Mouse (Mus musculus) intestine, embryonic 16.5 days (tissue): Measurements from ENCODE around the gene Chsy1. TPM values are rescaled to one million over a fixed set of nuclear protein-coding genes. Genes with fewer than 3 reads are reported as not detected.
A peak's percentile ranks its signal among the peaks of the same experiment; 100 is the strongest.
"Not testable (repeated sequence)": the region's sequence is repeated elsewhere in the genome, so short reads cannot be mapped to it uniquely, and the experiment has no call there.

ENCODE experiments used
- ATAC-seq: fragments of 200-750 bp; cut with Nextera tagmentation; 2 replicates; pipeline ENCODE4 v1.8.0; 2017; ENCODE audit warnings: moderate TSS enrichment, moderate library complexity
- H3K27ac ChIP-seq: fragments of 300-500 bp; sonication (generic); 2 replicates; pipeline ENCODE4 v1.5.1; 2014; ENCODE audit warnings: mild to moderate bottlenecking, low read length
- H3K27me3 ChIP-seq: fragments of 300-500 bp; sonication (generic); replicated peaks from 2 replicates; pipeline ENCODE4 v1.6.1; 2014; ENCODE audit warnings: low read length, control low read depth, mixed read lengths; ENCODE audit not compliant: control insufficient read depth, insufficient read depth
- H3K36me3 ChIP-seq: fragments of 300-500 bp; sonication (generic); 2 replicates; pipeline ENCODE4 v1.6.1; 2014; ENCODE audit warnings: low read length, control low read depth; ENCODE audit not compliant: control insufficient read depth, insufficient read depth
- H3K4me1 ChIP-seq: fragments of 300-500 bp; sonication (generic); 2 replicates; pipeline ENCODE4 v1.6.1; 2014; ENCODE audit warnings: low read length, control low read depth, mixed read lengths; ENCODE audit not compliant: control insufficient read depth, insufficient read depth
- H3K4me2 ChIP-seq: fragments of 300-500 bp; sonication (generic); 2 replicates; pipeline ENCODE4 v1.6.1; 2014; ENCODE audit warnings: low read depth, low read length, control low read depth
- H3K4me3 ChIP-seq: fragments of 300-500 bp; sonication (generic); 2 replicates; pipeline ENCODE4 v1.5.1; 2014; ENCODE audit warnings: mild to moderate bottlenecking, low read length
- H3K9ac ChIP-seq: fragments of 300-500 bp; sonication (generic); 2 replicates; pipeline ENCODE4 v1.6.1; 2014; ENCODE audit warnings: low read depth, low read length
- H3K9me3 ChIP-seq: fragments of 300-500 bp; sonication (generic); 2 replicates; pipeline ENCODE4 v1.6.1; 2016; ENCODE audit warnings: low read length, control low read depth; ENCODE audit not compliant: control insufficient read depth
- WGBS: fragments of 180-500 bp; shearing (Covaris S2); extraction: QIAGEN DNeasy Blood & Tissue Kit; methylation state at CpG from one replicate; pipeline ENCODE4 v1.1.7; 2014; 5-methylcytosine and 5-hydroxymethylcytosine counted together
- polyA plus RNA-seq: library from polyadenylated mRNA; unstranded; fragments of >200 nt; fragmentation: Nextera tagmentation; extraction: Ambion mirVana; gene quantifications from 2 replicates; pipeline ENCODE4 v1.2.1, GENCODE M21; 2015

Gene Chsy1
- polyA plus RNA-seq, 1 experiment from 2014 or later: 7.0 TPM

DNA sequence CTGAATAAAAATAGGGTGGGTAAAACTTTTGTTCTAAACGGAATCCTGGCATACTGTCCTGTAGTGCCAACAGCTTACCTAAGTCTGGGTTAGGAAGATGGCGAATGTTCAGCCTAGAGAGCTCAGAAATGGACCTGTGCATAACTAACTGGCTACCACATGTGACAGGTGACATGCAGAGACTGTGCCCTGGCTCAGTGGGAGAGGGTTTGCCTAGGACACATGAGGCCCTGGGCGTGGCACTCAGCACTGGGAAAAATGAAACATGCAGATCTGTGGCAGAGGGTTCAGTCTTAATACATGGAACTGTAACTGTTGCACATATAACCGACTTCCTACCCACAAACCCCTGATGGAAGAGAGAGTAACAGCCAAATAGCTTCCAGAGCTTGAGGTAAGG is 74.7 kb downstream of the Chsy1 start:
- no peak overlapping the region for H3K27ac ChIP-seq
- H3K4me1 ChIP-seq: no peaks in the 10 kb centered on the region
- H3K9ac ChIP-seq: no peak overlapping the region
- H3K27me3 ChIP-seq: no peaks in the 10 kb centered on the region
- no peak for ATAC-seq
- WGBS: 85% methylated on average over 4 of the region's 4 CpGs
- no peaks in the 10 kb centered on the region for H3K9me3 ChIP-seq
- H3K4me2 ChIP-seq: no peak overlapping the region
- H3K36me3 ChIP-seq: no peaks in the 10 kb centered on the region
- H3K4me3 ChIP-seq: no peak overlapping the region

DNA sequence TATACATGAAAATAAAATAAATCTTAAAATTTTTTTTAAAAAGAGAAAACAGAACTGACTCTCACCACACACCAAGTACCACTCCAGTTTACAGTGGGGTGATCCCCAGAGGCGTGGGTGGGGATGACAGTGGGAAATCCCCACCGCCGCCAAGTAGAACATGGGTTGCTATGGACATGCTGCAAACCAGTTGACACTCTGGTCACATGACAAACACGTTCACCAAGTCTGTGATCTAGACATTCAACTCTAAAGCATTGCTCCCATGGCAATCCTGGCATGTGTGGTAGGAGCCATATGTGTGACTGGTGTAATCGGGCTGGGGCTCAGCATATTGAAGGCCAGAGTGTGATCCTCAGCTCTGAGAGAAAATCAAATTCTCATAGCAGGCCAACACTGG is 76.1 kb downstream of the Chsy1 start:
- no peak overlapping the region for H3K4me3 ChIP-seq
- H3K9me3 ChIP-seq: no peaks in the 10 kb centered on the region
- ATAC-seq: no peak
- no peak overlapping the region for H3K9ac ChIP-seq
- WGBS: 90% methylated on average over 5 of the region's 5 CpGs
- no peaks in the 10 kb centered on the region for H3K36me3 ChIP-seq
- no peak overlapping the region for H3K27ac ChIP-seq
- H3K4me1 ChIP-seq: no peaks in the 10 kb centered on the region
- H3K4me2 ChIP-seq: no peak overlapping the region
- H3K27me3 ChIP-seq: no peaks in the 10 kb centered on the region

DNA sequence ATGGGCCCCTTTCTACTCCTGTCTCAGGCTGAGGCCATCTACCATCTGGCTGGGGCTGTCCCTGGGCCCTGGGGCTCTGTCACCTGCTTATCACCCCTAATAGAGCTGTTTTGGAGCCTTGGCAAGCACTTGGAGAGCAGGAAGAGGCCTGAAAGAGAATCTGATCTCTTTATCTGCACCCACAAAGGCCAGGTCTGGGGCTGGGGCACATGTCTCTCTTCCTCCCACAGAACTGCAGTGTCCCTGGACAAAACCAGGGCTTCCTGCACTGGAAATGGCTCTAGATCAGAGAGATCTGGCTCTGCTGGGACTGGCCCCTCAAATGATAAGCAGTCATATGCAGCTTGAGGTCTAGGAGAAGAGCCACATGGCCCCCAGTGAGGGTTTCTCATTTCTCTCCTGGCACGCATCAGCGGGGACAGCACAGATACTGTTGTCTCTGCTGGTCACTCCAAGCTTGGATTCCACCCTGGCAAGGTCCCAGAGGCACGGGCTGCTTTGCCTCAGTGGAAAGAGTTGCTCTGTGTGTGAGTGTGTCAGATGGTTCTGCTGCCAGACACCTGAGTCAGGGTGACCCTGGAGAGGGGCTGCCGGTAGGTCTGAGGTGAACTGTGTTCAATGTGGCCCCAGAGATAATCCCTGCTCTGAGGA is 78.4 kb downstream of the Chsy1 start:
- no peak overlapping the region for H3K4me2 ChIP-seq
- H3K27ac ChIP-seq: no peak overlapping the region
- H3K27me3 ChIP-seq: no peaks in the 10 kb centered on the region
- 78% methylated on average over 4 of the region's 4 CpGs for WGBS
- no peaks in the 10 kb centered on the region for H3K4me1 ChIP-seq
- no peaks in the 10 kb centered on the region for H3K36me3 ChIP-seq
- no peak for ATAC-seq
- H3K4me3 ChIP-seq: no peak overlapping the region
- no peak overlapping the region for H3K9ac ChIP-seq
- H3K9me3 ChIP-seq: no peaks in the 10 kb centered on the region

DNA sequence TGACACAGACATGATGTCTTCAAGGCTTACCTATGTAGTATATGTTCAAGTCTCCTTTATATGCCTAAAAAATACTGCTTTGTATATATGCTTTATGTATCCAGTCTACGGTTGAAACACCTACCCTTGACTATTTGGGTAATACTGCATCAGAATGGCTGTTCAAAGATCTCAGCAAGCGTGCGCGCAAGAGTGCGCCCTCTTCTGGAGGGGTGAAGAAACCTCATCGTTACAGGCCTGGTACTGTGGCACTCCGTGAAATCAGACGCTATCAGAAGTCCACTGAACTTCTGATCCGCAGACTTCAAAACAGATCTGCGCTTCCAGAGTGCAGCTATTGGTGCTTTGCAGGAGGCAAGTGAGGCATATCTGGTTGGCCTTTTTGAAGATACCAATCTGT is 81.1 kb downstream of the Chsy1 start:
- not testable (repeated sequence) for H3K27ac ChIP-seq
- WGBS: 91% methylated on average over 10 of the region's 10 CpGs

DNA sequence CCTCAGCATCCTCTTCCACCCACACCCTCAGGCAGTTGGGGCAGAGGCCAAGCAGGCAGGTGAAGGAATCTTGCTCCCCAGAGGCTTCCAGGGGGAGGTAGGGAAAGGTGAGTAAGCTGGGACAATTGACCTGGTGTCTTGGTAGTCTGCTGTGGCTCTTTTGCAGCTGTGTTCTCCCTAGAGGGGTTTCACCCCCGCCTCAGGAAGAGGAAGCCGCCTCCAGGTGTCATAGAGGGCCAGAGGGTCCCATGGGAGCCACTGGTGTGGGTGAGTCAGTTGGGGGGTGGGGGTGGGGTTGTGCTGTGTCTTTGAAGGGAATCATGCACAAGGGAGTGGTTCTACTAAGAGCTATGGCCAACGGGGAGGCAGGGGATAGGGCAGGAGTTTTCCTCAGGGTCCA is 85.2 kb downstream of the Chsy1 start:
- no peaks in the 10 kb centered on the region for H3K36me3 ChIP-seq
- WGBS: 74% methylated on average over 3 of the region's 3 CpGs
- H3K4me1 ChIP-seq: no peaks in the 10 kb centered on the region
- no peak overlapping the region for H3K4me3 ChIP-seq
- H3K9ac ChIP-seq: no peak overlapping the region
- ATAC-seq: no peak
- no peak overlapping the region for H3K27ac ChIP-seq
- H3K4me2 ChIP-seq: no peak overlapping the region
- H3K9me3 ChIP-seq: no peaks in the 10 kb centered on the region
- H3K27me3 ChIP-seq: no peaks in the 10 kb centered on the region

More for the DNA sequence above, 81.1 kb downstream of the Chsy1 start:
- H3K4me1 ChIP-seq, H3K4me2 ChIP-seq, ATAC-seq, H3K27me3 ChIP-seq, H3K36me3 ChIP-seq, H3K9ac ChIP-seq, H3K9me3 ChIP-seq, H3K4me3 ChIP-seq: not testable (repeated sequence)

DNA sequence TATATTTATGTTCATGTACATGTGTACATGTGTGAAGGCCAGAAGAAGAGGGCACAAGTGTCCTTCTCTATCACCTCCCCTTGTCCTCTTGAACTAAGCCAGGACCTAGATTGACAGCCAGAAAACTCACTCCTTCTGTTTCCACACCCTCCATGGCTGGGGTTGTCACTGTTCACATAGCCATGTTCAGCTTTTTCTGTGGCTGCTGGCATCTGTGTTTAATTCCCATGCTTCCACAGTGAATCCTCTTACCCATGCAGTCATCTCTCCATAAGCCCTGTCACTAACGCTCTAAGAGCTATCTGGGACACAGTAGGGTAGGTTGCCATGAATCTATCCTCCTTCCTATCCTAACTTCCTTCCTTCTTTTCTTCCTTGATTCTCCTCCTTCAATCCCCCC is 86.6 kb downstream of the Chsy1 start:
- H3K9ac ChIP-seq: no peak overlapping the region
- no peaks in the 10 kb centered on the region for H3K9me3 ChIP-seq
- no peaks in the 10 kb centered on the region for H3K36me3 ChIP-seq
- H3K27ac ChIP-seq: no peak overlapping the region
- no peaks in the 10 kb centered on the region for H3K27me3 ChIP-seq
- WGBS: 76% methylated on average over 1 of the region's 1 CpGs
- no peak overlapping the region for H3K4me2 ChIP-seq
- no peak for ATAC-seq
- no peak overlapping the region for H3K4me3 ChIP-seq
- no peaks in the 10 kb centered on the region for H3K4me1 ChIP-seq

DNA sequence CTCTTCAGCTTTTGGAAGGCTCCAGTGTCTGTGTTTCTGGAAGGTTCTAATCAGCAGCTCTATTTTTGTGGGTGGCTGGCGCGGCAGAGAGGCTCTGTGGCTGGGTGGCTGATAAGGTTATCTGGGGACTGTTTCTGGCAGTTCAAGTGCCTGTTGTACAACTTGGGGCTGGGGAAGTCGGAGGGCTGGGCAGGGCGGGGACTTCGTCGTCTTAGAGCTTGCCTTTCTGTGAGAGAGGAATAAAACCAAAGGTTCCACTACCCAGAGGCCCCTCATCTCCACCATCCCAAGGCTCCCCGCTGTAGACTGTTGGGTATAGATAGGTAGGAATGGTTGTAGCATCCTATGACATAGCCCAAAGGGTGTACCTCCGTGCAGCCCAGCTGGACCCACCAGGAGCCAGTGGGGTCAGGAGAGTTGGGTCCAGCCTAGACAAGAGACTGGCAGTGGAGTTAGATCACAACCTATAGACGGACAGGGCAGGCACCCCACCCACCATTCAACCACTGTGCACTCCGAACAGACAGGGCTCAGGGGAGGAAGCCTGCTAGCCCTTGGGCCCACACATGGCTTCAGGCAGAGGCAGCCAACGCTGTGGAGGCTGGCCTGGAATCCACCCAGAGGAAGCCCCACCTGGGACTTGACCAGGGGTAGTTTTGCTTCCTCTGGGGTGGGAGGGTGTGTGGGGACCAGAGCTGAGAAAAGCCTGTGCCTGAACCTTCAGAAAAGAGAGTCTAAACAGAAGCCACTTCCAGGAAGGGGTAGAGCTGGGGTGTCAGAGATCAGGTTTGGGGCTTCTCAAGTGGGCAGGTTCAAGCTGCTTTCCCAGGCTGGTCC is 87.5 kb downstream of the Chsy1 start:
- 67% methylated on average over 11 of the region's 11 CpGs for WGBS

DNA sequence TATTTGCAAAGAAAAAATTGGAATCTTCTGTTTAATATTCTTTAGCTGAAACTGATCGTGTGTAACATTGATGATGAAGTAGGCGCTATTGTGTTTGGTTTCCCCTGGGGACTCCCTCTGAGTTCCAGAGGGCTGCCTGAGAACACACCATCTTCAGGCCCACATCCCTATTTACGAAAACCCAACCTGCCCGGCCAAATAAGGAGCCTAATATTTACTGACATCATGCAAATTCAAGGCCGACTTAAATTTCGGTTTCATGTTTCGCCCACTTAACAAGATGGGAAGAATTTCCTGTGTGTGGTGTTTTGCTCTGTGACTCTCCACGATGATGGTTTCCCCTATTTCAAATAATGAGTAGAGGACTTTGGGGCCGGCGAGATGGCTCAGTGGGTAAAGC is 89.1 kb downstream of the Chsy1 start:
- Histone ChIP-seq H3K4me1 (no peaks in the 10 kb centered on the region), H3K9ac (no peak overlapping the region), H3K9me3 (no peaks in the 10 kb centered on the region), H3K27me3 (no peaks in the 10 kb centered on the region), H3K36me3 (no peaks in the 10 kb centered on the region), H3K27ac (no peak overlapping the region), H3K4me3 (no peak overlapping the region), H3K4me2 (no peak overlapping the region)
- WGBS: 76% methylated on average over 10 of the region's 10 CpGs
- ATAC-seq: no peak

More for the DNA sequence above, 87.5 kb downstream of the Chsy1 start:
- H3K4me1 ChIP-seq: no peaks in the 10 kb centered on the region
- H3K36me3 ChIP-seq: no peaks in the 10 kb centered on the region
- no peak overlapping the region for H3K27ac ChIP-seq
- H3K27me3 ChIP-seq: no peaks in the 10 kb centered on the region
- no peak overlapping the region for H3K4me2 ChIP-seq
- no peak overlapping the region for H3K4me3 ChIP-seq
- H3K9ac ChIP-seq: no peak overlapping the region
- peak; percentile 79 for ATAC-seq
- H3K9me3 ChIP-seq: no peaks in the 10 kb centered on the region

DNA sequence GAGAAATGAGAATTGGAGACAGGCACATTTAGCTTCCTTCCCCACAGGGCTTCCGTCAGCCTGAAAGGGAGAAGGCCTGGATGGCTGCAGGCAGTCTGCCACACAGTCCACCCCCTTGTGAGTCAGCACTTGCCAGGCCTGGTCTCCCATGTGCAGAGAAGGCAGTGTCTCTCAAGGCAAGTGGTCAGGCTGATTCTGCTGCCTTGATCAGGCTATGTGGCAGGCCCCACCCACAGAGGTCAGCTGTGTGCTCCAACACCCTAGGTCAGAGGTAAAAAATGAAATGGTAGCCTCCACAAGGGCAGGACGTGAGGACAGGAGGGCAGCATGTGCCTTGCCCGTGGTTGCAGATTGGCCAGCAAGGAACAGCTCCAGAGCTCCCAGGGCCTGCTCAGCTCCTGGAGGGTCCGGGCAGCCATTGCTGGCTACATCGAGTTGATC is 90.1 kb downstream of the Chsy1 start:
- WGBS: 83% methylated on average over 5 of the region's 5 CpGs
- Histone ChIP-seq H3K9me3 (no peaks in the 10 kb centered on the region), H3K4me3 (no peak overlapping the region), H3K9ac (no peak overlapping the region), H3K27ac (no peak overlapping the region), H3K4me2 (no peak overlapping the region), H3K36me3 (no peaks in the 10 kb centered on the region), H3K27me3 (no peaks in the 10 kb centered on the region), H3K4me1 (no peaks in the 10 kb centered on the region)
- no peak for ATAC-seq
